Mouse (Mus musculus): ENCODE results near the gene Cmas.

Cmas gene

DNA sequence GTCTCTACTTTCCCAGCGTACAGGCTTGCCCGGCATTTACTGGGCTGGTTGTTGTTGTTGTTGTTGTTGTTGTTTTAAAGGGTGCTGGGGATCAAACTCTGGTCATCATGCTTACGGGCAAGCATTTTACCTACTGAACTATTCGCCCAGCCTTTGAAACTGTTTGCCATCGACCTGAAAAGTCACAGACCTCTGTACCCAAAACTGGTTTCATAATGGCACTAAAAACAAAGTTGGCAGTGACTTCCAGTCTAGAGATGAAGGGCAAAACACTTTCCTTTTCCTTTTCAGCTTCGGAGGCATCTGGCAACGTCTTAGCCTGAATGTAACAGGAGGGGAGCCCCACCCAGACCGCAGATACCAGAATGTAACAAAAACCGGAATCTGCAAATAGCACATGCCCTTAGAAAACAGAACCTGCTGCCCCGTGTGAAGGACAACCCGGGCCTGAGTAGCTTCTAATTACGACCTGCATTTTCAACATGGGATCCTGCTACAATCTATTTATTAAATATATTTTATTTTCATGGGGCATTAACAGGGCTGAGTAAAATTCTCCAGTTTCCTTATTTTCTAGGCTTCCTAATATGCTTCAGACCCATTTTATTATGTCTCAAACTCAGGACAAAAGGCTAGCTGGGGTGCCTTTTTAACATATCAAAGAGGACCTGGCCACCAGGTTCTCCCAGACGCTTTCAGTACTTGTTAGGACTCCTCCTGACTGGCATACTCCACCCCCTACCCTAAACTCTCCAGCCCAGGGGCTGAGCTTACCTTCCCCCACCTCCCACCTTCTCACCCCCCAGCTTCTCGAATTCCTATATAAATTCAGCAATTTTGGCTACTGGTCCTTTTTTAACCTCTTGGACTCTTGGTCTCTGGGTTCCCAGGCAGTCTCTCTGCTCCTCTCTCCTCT, 3.9 kb upstream of the Cmas start:
- DNase-seq (ENCODE audit: low spot score), result no peak

- DNase-seq (ENCODE audit: low spot score), result no peak
These were observed 964 bp downstream of the Cmas start for GRCm38 (mm10) chr6:142757334-142757965.

DNA sequence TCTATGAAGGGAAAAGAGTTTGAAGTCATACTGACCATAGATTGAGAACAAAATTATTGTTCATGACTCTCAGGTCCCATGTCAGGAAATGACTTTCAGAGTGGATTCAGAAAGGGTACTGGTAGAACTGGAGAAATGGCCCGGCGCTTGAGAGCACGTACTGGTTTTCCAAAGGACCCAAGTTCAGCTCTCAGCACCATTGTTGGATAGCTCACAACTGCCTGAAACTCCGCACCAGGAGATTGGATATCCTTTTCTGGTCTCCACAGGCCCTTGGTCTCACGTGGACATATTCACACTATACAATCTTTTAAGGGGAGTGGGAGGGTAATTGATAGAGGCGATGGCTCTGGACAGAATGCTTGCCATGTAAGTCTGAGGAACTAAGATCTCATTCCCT, 1.5 kb downstream of the Cmas start:
- DNase-seq (ENCODE audit: low spot score), result no peak

DNA sequence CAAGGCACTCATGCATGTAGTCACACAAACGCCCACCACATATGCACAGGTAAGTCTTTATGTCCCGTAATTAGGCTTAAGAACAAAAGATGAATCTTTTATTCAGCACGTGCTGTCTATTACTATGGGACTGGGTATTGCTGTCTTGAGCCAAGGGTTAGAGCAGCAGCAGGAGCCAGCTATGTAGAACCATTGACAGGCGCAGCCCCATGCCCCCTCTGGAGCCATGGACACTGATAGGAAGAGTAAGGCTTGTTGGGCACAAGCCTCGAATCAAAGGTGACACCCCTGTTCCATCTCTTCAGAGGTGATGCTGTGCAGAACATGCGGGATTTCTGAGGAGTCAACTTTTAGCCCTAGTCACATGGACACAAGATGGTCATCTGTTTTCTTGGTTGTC, 2.1 kb downstream of the Cmas start:
- no peak for DNase-seq (ENCODE audit: low spot score)

GRCm38 (mm10) chr6:142759633-142760032, 3.1 kb downstream of the Cmas start:
- no peak for DNase-seq (ENCODE audit: low spot score)

GRCm38 (mm10) chr6:142764933-142765332, 8.4 kb downstream of the Cmas start:
- no peak for DNase-seq (ENCODE audit: low spot score)

DNA sequence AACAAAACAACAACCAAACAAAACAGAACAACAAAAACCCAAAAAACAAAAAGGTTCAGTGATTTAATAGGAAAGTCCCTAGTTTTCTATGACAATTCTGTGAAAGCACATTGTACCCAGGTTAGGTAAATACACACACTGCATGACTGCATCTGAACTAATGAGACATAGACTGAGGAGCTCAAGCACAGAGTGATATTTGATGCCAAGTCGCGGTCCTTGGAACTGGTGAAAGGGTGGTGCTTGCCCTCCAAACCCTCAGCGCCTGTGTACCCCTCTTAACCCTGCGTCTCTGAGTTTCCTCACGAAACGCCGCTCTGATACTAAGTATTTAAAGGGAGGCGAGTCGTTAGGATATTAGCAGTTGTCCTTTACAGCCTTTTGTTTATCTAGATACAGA, 10.8 kb downstream of the Cmas start:
- no peak for DNase-seq (ENCODE audit: low spot score)

- DNase-seq (ENCODE audit: low spot score), result no peak
These were observed 13.4 kb downstream of the Cmas start for GRCm38 (mm10) chr6:142769896-142770295.

GRCm38 (mm10) chr6:142771643-142772042, 15.2 kb downstream of the Cmas start:
- no peak for DNase-seq (ENCODE audit: low spot score)

- DNase-seq (ENCODE audit: low spot score), result no peak
These were observed 17.1 kb downstream of the Cmas start for GRCm38 (mm10) chr6:142773566-142773965.

- no peak for DNase-seq (ENCODE audit: low spot score)
These were observed 20.4 kb downstream of the Cmas start for GRCm38 (mm10) chr6:142776935-142777334.

DNA sequence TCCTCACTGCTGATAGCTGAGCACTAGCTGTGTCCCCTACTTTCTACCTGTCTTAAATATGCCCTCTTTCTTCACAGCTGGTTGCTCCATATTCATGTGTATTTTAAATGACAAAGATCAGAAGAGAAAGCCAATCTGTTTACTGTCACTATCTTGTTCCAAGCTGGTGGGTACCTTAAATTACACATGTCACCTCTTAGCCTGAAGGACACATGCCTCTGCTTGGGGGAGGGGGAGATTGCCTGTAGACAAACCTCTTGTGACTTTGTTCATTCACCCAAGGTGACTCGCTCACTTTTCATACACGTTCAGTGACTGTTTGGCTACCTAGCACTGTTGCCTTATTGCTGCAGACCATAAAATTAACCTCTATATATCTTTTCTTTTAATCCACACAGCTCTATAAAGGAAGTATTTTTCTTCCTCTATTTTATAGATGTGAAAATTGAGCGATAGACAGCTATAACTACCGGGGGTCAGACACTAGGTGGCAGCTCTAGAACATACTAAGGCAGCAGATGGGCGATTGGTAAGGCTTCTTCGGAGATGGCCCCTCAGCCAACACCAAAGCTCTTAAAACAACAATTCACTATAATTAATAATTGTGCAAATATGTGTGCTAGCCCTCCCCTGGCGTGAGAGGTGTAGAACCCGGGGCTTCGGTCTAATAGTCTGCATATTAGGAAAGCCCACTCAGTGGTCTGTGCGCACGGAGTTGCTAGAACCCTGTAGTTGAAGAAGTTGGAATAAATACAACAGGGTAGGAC, 22.7 kb downstream of the Cmas start:
- DNase-seq (ENCODE audit: low spot score), result no peak

GRCm38 (mm10) chr6:142779812-142780573, 23.5 kb downstream of the Cmas start:
- no peak for DNase-seq (ENCODE audit: low spot score)

GRCm38 (mm10) chr6:142780574-142781033, 24.1 kb downstream of the Cmas start:
- DNase-seq (ENCODE audit: low spot score), result no peak

- no peak for DNase-seq (ENCODE audit: low spot score)
These were observed 24.8 kb downstream of the Cmas start for GRCm38 (mm10) chr6:142781286-142781685.

- DNase-seq (ENCODE audit: low spot score), result no peak
These were observed 28.9 kb downstream of the Cmas start for GRCm38 (mm10) chr6:142785343-142785742.

DNA sequence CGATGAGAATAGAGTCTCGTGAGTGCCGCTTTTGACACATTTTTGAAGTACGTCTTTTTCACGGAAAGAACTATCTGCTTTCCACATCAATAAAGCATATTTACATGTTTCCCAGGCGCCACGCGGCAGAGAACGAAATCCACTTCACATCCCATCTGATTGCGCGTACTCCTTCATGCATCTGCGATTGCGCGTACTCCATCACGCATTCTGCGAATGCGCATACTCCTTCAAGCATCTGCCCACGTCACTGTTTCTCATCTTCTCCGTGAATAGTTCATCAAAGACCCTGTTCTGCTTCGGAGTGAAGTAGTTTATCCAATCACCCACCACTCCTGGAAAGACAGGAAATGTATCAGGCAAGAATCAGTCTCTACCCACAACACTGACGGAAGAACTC, 29.6 kb downstream of the Cmas start:
- no peak for DNase-seq (ENCODE audit: low spot score)

- DNase-seq (ENCODE audit: low spot score), result no peak
These were observed 31.8 kb downstream of the Cmas start for GRCm38 (mm10) chr6:142788042-142788987.

DNA sequence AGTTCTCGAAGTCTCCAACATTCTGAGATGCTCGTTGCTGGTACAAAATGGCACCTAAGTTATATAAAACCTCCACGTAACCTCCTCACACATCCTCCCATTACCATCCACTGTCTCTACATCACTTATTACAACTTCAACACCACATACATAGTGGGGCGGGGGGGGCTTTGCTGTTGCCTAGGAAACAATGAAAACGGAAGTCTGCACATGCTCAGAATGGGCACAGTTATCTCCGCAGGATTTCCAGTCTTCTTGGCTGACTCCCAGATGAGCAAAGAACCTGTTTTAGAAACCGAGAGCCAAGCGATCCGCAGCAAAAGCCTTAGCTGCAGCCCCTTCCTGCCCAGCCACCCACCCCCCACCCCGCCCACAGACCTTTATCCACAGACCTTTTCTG, 33.2 kb downstream of the Cmas start:
- DNase-seq (ENCODE audit: low spot score), result no peak

- no peak for DNase-seq (ENCODE audit: low spot score)
These were observed 35.9 kb downstream of the Cmas start for GRCm38 (mm10) chr6:142792241-142792968.

All from ovary, adult 18-20 months (tissue).